Mouse (Mus musculus) fat pad, adult 2 months (tissue): ENCODE measurements around the gene Gm9803.

Source experiments
- DNase-seq: peaks from one replicate; pipeline ENCODE4 v3.0.0-alpha.2; 2011; ENCODE audit warnings: low read depth, low spot score; ENCODE audit errors: extremely low read depth

Gene Gm9803

GRCm38 (mm10) chr10:43509228-43509627 is 14.7 kb upstream of the Gm9803 start:
- DNase-seq, result no peak

- no peak for DNase-seq
Measured at GRCm38 (mm10) chr10:43512976-43513375, 10.9 kb upstream of the Gm9803 start.

- DNase-seq, result peak; percentile 71
Measured at GRCm38 (mm10) chr10:43516992-43517660, 6.8 kb upstream of the Gm9803 start.

GRCm38 (mm10) chr10:43517836-43518235 is 6.0 kb upstream of the Gm9803 start:
- DNase-seq, result peak; percentile 98

GRCm38 (mm10) chr10:43518368-43518767 is 5.5 kb upstream of the Gm9803 start:
- DNase-seq, result no peak

GRCm38 (mm10) chr10:43519977-43520376 is 3.9 kb upstream of the Gm9803 start:
- no peak for DNase-seq

GRCm38 (mm10) chr10:43527283-43528269 is 3.7 kb downstream of the Gm9803 start:
- DNase-seq, result no peak

GRCm38 (mm10) chr10:43534382-43534781 is 10.5 kb downstream of the Gm9803 start:
- no peak for DNase-seq

GRCm38 (mm10) chr10:43537652-43538051 is 13.8 kb downstream of the Gm9803 start:
- DNase-seq, result no peak

- DNase-seq, result no peak
Measured at GRCm38 (mm10) chr10:43538831-43539230, 14.9 kb downstream of the Gm9803 start.

- DNase-seq, result no peak
Measured at GRCm38 (mm10) chr10:43539746-43540310, 15.9 kb downstream of the Gm9803 start.

GRCm38 (mm10) chr10:43540442-43541152 is 16.7 kb downstream of the Gm9803 start, which contains the start of gene 1700021F05Rik:
1700021F05Rik (minus strand) TSS chr10:43540994.
- DNase-seq, result no peak

GRCm38 (mm10) chr10:43541153-43541544 is 17.3 kb downstream of the Gm9803 start:
- DNase-seq, result no peak

GRCm38 (mm10) chr10:43549411-43549810 is 25.5 kb downstream of the Gm9803 start:
- DNase-seq, result no peak

GRCm38 (mm10) chr10:43550923-43551322 is 27.0 kb downstream of the Gm9803 start:
- DNase-seq, result no peak

- DNase-seq, result no peak
Measured at GRCm38 (mm10) chr10:43551388-43551787, 27.5 kb downstream of the Gm9803 start.

- no peak for DNase-seq
Measured at GRCm38 (mm10) chr10:43557630-43558165, 33.8 kb downstream of the Gm9803 start.

GRCm38 (mm10) chr10:43559313-43559712 is 35.4 kb downstream of the Gm9803 start:
- no peak for DNase-seq

GRCm38 (mm10) chr10:43560765-43561164 is 36.9 kb downstream of the Gm9803 start:
- DNase-seq, result no peak

GRCm38 (mm10) chr10:43561311-43561710 is 37.4 kb downstream of the Gm9803 start:
- DNase-seq, result no peak
